Mouse (Mus musculus): ENCODE results near the gene Ntng2. TPM values are rescaled to one million over a fixed set of nuclear protein-coding genes. Genes with fewer than 3 reads are reported as not detected.

The Ntng2 gene
- polyA plus RNA-seq (2014; fragmentation: Illumina TruSeq; extraction: RNeasy Lipid Tissue Mini Kit (QIAGEN cat#74804); ENCODE audit: insufficient read depth, low read depth, low replicate concordance), result 6.1 TPM

GRCm38 (mm10) chr2:29252599-29253204 lies at the start of gene Ntng2:
TSS of gene Ntng2 (minus strand) at chr2:29253005.

Other genes with a start within 250 kb of the Ntng2 start
- gene Cfap77, start 197.9 kb downstream of the Ntng2 start, polyA plus RNA-seq (2014; fragmentation: Illumina TruSeq; extraction: RNeasy Lipid Tissue Mini Kit (QIAGEN cat#74804); ENCODE audit: insufficient read depth, low read depth, low replicate concordance), result 4.9 TPM
- gene Ttf1, start 192.7 kb downstream of the Ntng2 start, polyA plus RNA-seq (2014; fragmentation: Illumina TruSeq; extraction: RNeasy Lipid Tissue Mini Kit (QIAGEN cat#74804); ENCODE audit: insufficient read depth, low read depth, low replicate concordance), result 6.1 TPM
- 5.6 TPM for gene Setx, start 128.8 kb downstream of the Ntng2 start, polyA plus RNA-seq (2014; fragmentation: Illumina TruSeq; extraction: RNeasy Lipid Tissue Mini Kit (QIAGEN cat#74804); ENCODE audit: insufficient read depth, low read depth, low replicate concordance)
- 24.4 TPM for gene Med27, start 93.8 kb upstream of the Ntng2 start, polyA plus RNA-seq (2014; fragmentation: Illumina TruSeq; extraction: RNeasy Lipid Tissue Mini Kit (QIAGEN cat#74804); ENCODE audit: insufficient read depth, low read depth, low replicate concordance)

Measured in lung, adult 10 weeks (tissue).